Mouse (Mus musculus) retina, postnatal 7 days (tissue): ENCODE measurements around the gene Hdac7.
A peak's percentile ranks its signal among the peaks of the same experiment; 100 is the strongest.

Source experiments
- DNase-seq: peaks from one replicate; pipeline ENCODE4 v3.0.0-alpha.2; 2012; ENCODE audit warnings: low read depth, low spot score

Hdac7 gene

DNA sequence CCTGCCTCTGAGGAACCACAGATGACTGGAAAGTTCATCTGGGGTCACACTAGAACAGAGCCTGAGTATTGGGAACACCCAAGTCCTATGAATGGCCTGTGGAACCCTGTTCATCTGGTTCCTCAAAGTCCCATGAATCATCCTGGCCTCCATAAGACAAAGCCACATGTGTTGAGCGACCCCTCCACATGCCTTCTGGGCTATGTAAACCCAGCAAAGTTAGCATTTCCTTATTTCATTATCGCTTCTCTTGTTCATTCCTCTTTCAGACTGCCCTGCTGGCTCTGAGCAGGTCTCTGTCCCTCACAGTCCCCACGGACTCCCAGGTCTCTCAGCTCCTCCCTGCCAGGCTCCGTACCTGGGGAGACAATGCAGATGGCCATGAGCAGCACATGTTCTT lies 14.1 kb upstream of the Hdac7 start:
- DNase-seq = no peak

DNA sequence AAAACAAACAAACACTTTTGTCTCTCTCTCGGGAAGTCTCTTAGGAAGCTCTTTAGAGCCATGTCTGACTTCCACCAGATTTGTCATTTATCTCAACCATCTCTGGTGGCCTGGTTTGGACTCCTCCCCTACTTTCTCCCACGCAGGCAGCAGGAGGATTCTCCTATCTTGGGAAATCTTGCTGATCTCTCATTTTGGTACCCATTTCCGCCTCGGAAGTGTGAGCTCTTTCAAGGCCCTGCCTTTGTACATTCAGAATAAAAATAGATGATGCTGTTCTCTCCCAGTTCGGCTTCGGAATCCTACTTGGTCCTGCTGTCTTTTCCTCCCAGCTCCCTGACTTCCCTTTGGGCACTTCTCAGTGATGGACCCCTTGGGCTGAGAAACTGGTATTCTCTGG lies 10.2 kb upstream of the Hdac7 start:
- no peak for DNase-seq

DNA sequence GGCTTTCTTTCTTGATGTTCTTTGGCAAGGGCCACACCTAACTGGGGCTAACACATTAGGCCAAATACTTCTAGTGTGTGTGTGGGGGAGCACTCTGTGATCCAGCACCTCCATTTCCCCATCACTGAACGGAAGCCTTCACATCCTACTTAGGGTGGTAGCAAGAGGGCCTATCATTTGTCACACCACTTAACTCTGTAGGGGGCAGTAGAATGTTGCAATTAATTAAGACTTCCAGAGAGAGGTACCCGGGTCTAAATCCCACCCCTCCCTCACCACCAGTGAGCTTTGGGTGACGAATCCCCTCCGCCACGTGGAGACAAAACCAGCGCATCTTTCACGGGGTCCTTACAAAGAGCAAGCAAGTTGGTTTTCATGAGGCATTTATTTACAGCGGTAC lies 9.8 kb upstream of the Hdac7 start:
- DNase-seq = no peak

DNA sequence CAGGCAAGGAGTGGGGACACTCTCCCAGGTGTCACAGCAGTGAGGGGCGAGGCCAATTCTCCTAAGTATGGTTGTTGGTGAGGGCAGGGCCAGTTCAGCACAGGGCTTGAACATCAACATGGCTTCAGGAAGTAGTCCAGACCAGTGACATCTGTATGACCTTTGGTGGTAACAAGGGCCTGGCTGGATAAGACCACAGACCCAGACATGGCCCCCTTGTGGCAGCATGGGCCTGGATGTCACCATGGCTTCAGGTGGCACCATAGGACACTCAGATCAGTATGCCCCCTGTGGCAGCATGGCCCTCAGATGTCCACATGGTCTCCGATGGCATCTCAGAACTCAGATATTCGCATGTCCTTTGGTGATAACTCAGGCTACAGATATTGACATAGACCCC lies 8.0 kb upstream of the Hdac7 start:
- DNase-seq = no peak

DNA sequence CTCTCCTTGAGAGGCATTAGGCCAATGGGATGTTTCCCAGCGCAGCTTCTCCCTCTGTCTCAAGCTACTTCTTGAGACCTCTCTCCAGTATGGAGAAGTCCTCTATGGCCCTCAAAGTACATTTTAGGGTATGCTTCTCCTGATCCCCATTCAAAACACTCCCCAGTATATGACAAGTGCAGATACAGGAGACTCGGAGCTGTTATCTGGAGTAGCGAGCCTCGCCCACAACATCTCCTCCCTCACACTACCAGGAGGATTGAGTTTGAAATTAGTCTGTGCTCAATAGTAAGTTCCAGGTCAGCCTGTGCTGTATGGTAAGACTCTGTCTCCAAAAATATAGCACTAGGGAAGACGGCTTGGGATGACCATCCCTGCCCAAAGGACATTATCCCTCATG lies 6.7 kb upstream of the Hdac7 start:
- DNase-seq = no peak

DNA sequence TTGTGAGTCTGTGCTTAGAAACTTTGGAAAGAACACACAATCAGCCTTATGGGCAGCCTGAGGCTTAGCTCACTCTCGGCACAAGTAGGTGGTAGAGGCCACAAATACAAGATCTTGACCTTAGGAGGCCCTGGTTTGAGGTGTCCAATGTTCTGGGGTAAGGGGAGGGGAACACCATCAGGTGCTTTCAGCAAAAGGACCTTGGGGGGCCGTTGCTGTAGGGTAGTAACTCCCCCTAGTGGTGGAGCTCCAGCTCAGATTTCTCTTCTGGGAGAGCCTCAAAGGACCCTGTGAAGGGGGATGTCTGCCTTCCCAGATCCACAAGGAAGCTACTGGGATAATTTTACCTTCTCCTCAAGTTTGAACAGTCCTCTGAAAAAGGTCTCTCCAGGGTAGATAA lies 6.1 kb upstream of the Hdac7 start:
- DNase-seq = no peak

DNA sequence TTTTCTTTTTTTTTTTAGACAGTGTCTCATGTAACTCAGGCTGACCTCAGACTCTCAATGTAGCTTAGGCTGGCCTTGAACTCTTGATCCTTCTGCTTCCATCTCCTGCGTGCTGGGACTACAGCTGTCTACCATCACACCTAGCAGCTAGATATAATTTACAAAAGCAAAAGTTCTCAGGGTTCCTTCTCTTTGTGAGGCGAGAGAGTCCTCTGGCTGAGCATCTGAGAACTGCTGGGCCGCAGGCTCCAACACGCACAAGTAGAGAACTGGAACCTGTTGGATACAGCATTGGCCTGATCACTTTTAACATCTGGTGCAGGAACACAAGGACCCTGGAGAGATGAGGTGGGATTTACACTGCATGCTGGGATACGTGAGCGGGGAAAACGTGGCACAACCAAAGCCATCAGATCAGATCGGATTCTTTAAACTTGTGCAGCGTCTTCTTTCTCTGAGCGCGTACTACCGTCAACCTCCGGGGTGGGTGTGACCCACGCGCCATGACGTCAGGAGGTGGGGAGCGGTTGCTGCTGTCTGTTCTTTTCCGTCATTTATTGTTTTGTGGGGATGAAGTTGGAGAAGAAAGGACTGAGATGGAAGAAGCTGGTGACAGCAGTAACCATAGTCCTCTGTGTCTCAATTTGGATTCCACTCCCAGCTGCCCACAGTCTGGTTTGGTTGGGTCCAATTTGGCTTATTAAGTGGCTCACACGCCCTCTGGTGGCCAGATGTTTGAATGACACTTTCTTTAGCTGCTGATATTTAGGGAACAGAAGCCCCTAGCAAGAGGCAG lies 5.0 kb upstream of the Hdac7 start:
- peak; percentile 81 for DNase-seq

DNA sequence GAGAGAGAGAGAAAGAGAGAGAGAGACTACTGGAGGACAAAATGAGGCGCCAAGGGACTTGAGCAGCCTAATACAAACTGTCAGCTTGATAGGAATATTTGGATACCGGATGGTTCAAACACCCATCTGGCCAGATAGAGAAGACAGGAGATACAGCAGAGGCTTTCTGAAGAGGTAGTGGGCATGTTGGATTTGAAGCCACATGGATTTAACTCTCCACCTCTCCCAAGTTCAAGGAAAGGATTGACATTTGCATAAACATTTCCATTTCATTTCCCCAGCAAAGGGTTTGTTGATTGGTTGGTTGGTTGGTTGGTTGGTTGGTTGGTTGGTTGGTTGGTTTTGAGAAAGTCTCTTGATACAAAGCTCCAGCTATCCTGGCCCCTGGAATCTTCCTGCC lies 3.6 kb upstream of the Hdac7 start:
- DNase-seq = no peak

DNA sequence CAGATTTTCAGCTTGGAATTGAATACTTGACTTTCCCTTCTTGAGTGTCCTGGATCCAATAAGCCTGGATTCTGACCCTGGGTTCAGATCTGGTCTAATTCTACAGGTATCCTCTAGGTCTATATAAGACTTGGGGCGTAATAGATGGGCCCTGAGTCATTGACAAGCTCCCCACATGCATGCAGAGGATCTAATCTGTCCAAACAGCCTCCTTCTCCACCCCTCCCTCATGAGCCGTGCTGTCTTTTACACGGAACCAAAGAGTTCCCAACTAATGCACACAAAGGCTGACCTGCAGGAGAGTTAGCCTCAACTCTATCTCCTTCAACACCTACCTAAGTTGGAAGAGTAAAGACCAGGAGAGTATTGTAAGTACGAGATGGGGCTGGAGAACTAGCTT lies 3.0 kb upstream of the Hdac7 start:
- DNase-seq = no peak

DNA sequence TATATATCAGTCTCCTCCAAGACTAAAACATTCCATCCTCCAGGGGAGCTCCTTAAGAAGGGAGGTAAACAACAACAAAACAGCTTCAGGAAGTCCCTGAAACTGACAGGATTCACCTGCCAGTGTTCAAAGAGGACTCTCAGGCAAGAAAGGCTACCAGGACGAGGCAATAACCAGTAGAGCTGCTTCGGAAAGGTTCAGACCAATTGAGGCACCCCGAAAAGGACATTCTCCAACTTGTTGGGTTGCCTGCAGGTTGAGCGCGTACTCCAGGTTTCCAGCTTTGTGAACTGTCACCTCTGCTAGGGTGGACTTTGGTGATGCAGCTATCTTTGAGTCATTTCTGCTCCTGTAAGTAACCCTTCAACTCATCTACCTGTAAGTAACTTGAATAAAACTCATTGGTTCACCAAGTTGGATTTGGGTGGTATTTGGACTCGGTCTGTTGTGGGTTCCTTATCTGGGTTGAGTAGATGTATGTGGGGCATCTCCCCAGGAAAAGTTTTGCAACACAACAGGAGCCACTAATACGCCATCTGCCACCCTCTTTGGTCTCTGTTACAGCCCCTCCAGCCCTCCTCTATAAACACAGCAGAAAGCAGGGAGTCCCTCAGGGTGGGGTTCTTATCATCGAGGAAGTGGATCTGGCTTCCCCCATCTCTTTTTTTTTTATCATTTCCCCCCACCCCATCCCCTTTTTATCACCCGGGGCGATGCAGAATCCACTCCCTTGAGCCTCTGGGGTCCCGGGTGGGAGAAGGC lies 2.0 kb upstream of the Hdac7 start:
- DNase-seq = no peak

DNA sequence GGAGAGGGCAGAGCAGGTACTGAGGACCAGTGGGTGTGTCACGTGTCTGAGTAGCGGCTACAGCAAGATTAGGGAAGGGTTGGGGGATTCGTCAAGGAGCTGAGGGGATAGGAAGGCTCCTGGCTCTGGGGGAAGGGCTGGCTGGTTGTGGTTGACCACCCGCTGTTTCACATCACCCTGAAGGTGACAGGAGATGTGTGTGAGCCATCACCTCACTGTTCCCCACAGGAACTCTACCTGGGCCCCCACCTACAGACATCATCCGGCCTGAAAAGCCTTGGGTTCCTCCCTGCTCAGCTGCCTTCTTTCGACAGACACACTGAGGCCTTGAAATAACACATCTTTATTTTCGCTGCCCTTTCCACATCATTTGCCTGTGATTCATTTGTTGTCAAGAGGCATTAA lies 1.1 kb downstream of the Hdac7 start:
- no peak for DNase-seq

DNA sequence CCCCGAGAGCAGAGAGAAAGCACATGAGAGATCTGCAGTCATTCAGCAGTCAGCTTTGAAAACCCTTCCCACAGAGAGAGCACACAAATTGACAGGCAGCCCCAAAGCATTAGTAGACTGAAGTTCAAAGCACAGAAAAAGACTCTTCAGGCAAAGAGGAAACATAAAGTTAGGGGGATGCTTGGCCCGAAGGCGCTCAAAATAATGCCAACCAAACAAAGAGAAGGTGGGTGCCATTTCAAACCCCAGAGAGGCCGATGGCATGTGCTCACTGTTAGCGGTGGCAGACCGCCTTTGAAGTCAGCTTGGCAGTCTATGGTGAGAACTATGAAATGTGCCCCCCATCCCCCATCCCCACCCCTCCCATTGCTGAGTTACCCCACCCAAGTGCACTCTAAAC lies 2.2 kb downstream of the Hdac7 start:
- DNase-seq = no peak

DNA sequence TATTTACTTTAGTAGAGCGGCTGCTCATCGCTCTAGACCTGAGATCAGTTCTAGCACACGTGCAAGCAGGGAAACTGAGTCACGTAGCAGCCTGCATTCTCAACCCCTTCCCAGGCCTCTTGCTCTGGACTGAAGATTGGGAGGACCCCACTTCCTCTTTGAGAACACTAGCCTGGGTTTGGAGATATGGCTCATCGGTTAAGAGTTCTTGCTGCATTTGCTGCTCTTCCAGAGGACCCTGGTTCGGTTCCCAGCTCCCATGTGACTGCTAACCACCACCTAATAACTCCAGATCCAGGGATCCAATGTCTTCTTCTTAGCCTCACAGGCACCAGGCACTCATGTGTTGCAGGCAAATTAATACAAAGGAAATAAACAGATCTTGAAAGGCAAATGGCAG lies 2.9 kb downstream of the Hdac7 start:
- no peak for DNase-seq

DNA sequence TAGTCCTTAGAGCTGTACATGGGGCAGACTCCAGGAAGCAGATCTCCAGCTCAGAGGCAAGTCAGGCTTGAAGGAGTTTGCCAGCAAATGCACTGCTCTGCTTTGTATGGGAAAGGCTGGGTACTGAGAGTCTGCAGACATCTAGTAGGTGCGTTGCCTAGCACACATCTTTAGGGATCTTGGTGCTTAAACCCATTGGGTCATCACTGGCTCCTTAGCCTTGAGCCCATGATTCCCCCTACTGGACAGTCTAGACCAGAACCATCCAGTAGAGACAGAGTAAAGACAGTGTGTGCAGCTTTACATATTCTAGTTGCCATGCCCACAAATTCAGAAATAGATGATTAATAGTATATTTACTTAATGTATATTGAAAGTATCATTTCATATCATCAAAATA lies 3.5 kb downstream of the Hdac7 start:
- no peak for DNase-seq

DNA sequence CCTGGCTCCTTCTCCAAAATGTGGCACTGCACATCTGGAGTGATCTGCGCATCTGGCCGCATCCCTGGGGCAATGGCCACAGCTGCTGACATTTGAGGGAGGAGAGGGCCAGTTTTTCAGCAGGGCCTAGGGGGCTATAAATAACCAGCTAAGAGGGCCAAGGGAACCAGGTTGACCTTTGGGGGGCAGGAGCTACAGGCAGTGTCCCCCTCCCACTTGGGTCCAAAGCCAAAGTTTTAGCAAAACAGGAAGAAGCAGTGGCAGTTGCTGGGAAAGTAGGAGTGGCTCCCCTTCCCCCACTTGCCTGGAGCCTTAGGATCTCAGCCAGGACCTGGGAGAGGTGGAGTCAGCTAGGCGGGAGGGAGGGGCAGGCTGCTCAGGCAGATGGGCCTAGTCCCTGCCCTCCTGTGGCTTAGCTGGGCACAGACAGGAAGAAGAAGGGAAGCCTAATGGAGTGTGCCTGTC lies 4.3 kb downstream of the Hdac7 start:
- no peak for DNase-seq

DNA sequence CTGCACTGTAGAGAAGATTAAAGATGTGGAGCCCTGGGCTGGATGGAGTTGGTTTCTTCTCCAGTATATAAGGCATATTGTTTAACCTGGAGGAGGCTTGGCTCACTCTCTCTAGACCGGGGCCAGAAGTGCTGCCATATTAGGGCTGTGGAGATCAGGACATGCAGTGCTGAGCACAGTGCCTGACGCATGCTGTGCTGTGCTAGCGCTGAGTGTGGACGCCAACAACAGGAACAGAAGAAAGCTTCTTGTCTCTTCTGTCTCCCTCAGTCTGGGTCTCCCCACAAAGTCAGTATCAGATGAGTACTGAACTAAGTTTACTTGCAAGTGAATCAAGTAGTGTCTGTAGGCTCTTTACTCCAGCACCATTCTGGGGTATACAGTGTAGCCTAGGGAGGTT lies 4.8 kb downstream of the Hdac7 start:
- no peak for DNase-seq

DNA sequence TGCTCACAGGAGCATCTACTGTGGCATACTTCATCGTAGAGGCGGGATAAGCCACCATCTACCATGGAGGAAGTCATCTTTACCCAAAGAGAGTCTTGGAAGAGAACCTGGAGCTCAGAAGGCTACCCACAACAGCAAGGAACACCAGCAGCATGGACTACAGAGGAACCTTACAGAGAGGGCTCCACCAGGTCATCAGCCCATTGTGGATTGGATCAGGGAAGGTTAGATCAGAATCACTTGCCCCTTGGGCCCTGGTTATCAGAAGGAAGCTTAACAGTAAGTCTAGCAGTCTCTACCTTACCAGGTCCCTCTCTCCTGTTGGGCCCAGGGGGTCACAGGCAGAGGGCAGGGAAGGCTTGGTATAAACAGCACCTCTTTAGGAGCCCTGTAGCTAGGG lies 5.3 kb downstream of the Hdac7 start:
- no peak for DNase-seq

DNA sequence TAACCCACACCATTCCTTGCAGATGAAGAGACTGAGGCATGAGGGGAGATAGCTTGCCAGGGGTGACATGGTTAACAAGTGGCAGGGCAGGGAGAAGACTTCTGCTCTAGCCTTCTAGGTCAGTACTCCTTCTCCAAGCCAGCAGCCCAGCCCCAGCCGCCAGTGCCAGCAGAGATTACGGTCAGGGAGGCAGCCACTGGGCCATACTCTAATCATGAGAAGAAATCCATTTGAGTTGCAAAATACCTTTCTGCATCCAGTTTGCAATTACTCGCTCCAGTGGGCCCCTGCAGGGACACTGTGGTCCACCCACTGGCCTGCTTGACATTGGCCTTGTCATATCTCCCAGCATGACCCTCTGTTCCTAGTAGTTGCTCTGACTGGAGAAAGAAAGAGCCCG lies 5.9 kb downstream of the Hdac7 start:
- DNase-seq = no peak

DNA sequence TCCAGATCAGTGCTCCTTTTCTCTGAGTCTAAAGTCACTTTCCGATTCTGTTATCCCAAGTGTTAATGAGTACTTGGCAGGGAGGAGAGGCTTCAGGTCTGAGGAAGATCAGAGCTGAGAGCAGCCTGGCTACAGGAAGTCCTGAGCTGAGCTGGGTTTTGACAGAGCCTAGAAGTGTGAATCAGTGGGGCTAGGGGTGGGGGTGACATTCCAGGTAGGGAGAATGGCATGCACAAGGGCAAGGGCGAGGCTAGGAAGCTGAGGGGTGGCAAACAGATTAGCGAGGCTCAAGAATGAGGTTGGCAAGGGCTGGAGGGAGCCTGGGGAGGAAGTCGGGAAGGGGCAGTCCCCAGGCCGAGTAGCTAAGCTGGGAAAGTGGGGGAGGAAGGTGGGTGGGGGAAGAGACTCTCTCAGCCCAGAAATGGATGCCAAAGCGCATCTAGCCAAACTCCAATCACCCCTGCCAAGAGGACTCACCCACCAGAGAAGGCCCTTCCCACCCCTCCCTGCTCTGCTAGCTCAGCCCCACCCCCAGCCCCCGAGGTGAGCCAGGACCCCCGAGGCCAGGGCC lies 6.7 kb downstream of the Hdac7 start:
- DNase-seq = no peak

DNA sequence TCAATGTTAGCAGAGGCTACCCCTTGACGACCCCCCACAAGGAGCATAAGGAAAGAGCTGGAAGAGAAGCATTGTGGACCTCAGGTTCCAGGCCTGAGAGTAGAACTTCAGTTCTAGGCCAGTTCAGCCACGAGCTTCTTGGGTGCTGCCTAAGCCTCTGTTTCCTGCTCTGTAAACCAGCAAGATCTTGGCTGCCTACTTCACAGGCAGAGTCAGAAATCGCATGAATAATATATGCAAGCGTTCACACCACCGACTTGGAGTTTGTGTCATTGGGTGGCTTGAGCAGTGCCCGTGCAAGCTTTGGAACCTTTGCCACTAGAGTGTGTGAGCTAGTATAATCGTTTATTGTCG lies 7.4 kb downstream of the Hdac7 start:
- no peak for DNase-seq

DNA sequence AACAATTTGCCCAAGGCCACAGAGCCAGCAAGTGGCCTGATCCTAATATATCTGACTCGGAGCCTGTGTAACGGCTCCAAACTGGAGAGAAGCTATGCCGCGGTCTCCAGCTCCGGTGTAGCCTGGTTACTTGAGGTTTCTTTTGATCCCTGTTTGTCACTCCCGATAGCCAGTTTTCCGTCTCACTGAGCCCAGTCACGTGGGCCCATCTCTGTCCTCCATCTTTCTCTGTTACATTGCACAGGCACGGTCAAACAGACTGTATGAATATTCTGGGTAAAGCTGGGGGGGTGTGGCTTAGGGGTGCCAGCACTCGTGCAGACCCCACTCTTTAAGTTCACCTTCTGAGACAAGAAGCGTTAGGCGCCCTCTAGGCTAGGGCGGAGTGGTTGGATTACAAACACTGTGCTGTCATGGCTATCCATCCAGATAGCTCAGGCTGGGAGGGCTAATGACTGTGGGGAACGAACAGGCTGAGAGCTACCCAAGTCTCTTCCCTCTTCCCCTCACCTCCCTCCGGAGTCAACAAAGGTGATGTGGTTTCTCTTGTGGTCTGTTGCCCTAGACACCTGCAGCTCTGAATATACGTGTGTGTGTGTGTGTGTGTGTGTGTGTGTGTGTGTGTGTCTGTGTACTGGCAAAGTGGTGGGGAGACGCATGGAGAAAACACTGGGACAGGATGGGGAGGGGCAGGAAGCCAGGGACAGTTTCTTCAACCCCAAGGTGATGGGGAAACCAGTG lies 8.0 kb downstream of the Hdac7 start:
- no peak for DNase-seq

DNA sequence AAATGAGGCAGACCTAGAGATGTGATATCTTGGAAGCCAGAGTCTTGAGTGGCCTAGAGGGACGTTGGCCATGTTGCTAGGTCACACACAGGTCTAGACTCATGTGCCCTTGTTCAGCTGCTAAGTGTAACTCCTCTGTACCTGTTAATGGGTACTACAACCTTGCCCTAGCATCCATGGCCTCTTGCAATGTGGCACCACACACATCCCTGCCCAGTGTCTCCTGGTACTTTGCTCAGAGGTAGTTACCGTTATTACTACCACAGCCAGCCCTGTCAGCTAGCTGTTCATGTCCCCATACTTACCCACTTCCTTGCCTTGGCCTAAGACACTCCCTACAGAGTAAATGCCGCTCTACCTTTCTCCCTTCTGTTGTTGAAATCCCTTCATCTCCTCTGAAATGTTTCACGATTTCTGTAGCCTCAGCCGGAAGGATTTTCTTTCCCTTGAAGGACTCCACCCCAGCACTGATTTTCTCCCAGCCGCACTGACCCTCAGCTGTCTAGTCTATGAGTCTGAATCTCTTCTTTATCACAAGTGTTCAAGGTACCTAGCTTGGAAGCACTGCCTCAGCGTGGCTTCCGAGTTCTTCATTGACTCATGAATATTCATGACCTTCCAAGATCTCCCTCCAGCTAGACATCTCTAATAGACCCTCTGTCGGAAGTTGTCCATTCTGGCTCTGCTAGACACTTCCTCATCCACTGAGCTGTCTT lies 11.4 kb downstream of the Hdac7 start:
- DNase-seq = no peak
